Mouse (Mus musculus): Measurements from ENCODE around the gene Rad9b. TPM values are rescaled to one million over a fixed set of nuclear protein-coding genes. Genes with fewer than 3 reads are reported as not detected.

Gene Rad9b
- total and polyA plus RNA-seq, 2 experiments from 2014 or later = 8.3 to 15.0 TPM

- peaks cover 4% of the 10 kb centered on the region for H3K4me1 ChIP-seq (ENCODE audit: insufficient read depth, low read length)
- no peak overlapping the region for H3K4me3 ChIP-seq (ENCODE audit: low read length)
- no peak for TF ChIP-seq CTCF (IDR thresholded peaks at IDR 0.05; ENCODE audit: low read depth)
- no peak overlapping the region for H3K4me2 ChIP-seq (ENCODE audit: low read depth, low read length)
- H3K36me3 ChIP-seq (ENCODE audit: insufficient read depth, low read length) = peaks cover 4% of the 10 kb centered on the region; the same call in 1 of the 2 replicates
- H3K9ac ChIP-seq (replicated peaks; ENCODE audit: low read length) = no peak overlapping the region
- ATAC-seq (no peak), DNase-seq (ENCODE audit: low spot score) (no peak)
- H3K9me3 ChIP-seq (ENCODE audit: low read length) = no peaks in the 10 kb centered on the region
- no peaks in the 10 kb centered on the region for H3K27me3 ChIP-seq (ENCODE audit: insufficient read depth, low read length)
- H3K27ac ChIP-seq = peak overlapping the region; percentile 5; the same call in 1 of the 2 replicates
- WGBS = 66% methylated on average over 11 of the region's 11 CpGs
These were observed 36.5 kb downstream of the Rad9b start for GRCm38 (mm10) chr5:122317329-122318045.

- Histone ChIP-seq H3K27ac (peak overlapping the region; percentile 62), H3K9me3 (ENCODE audit: low read length) (no peaks in the 10 kb centered on the region), H3K4me1 (ENCODE audit: insufficient read depth, low read length) (peaks cover 8% of the 10 kb centered on the region), H3K4me3 (ENCODE audit: low read length) (no peak overlapping the region), H3K27me3 (ENCODE audit: insufficient read depth, low read length) (no peaks in the 10 kb centered on the region), H3K36me3 (ENCODE audit: insufficient read depth, low read length) (0 out of 2 replicates have a peak, but pooled peaks cover 4% of the 10 kb centered on the region), H3K9ac (replicated peaks; ENCODE audit: low read length) (no peak overlapping the region), H3K4me2 (ENCODE audit: low read depth, low read length) (no peak overlapping the region)
- peak; percentile 83 for DNase-seq (ENCODE audit: low spot score)
- 56% methylated on average over 20 of the region's 20 CpGs for WGBS
- peak; percentile 88 for ATAC-seq
- peak; percentile 49 for TF ChIP-seq CTCF (IDR thresholded peaks at IDR 0.05; ENCODE audit: low read depth)
These were observed 38.9 kb downstream of the Rad9b start for GRCm38 (mm10) chr5:122314966-122315667.

DNA sequence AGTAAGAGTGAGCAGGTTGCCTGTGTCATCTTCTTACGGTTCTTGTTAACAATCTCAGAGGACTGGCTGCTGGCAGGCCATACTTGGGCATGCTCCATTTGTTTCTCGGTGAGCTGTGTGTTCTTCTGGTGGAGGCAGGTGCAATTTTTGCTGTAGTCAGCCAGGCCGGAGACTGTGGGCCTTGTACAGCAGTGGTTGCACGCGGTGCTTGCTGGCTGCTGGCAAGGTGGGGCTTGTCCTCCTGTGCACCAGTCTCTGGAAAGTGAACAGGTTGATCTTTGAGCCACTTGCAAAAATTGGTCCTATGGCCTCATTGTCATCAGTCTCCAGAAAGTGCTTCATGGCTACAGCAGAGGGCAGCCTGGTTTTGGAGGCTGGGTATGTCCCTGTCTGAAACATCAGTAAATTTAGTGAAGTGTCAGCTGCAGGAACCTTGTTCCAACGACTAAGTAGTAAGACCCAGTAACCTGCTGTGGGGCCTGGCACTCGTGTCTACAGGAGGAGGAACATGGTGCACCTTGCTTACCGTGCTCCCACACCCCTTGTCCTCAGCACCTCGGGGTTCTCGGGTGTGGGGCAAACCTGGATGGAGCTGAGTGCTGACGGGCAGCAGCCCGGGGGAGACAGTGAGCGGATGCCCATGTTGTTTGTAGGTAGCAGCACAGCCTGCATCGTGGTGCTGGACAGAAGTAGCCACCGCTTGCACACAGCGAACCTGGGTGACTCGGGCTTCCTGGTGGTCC, 40.9 kb downstream of the Rad9b start:
- Histone ChIP-seq H3K9me3 (ENCODE audit: low read length) (no peaks in the 10 kb centered on the region), H3K4me3 (ENCODE audit: low read length) (no peak overlapping the region), H3K36me3 (ENCODE audit: insufficient read depth, low read length) (peaks cover 2% of the 10 kb centered on the region; the same call in 1 of the 2 replicates), H3K27me3 (ENCODE audit: insufficient read depth, low read length) (no peaks in the 10 kb centered on the region), H3K27ac (peak overlapping the region; percentile 6; the same call in 1 of the 2 replicates), H3K4me1 (ENCODE audit: insufficient read depth, low read length) (peaks cover 8% of the 10 kb centered on the region), H3K9ac (replicated peaks; ENCODE audit: low read length) (no peak overlapping the region), H3K4me2 (ENCODE audit: low read depth, low read length) (no peak overlapping the region)
- ATAC-seq (no peak), DNase-seq (ENCODE audit: low spot score) (no peak)
- WGBS = 84% methylated on average over 17 of the region's 17 CpGs
- no peak for TF ChIP-seq CTCF (IDR thresholded peaks at IDR 0.05; ENCODE audit: low read depth)

GRCm38 (mm10) chr5:122312346-122312745, 41.7 kb downstream of the Rad9b start:
- no peak for ATAC-seq
- DNase-seq (ENCODE audit: low spot score) = no peak
- no peak overlapping the region for H3K4me2 ChIP-seq (ENCODE audit: low read depth, low read length)
- H3K36me3 ChIP-seq (ENCODE audit: insufficient read depth, low read length) = peaks cover 5% of the 10 kb centered on the region; the same call in 1 of the 2 replicates
- no peak for TF ChIP-seq CTCF (IDR thresholded peaks at IDR 0.05; ENCODE audit: low read depth)
- H3K27ac ChIP-seq = peak overlapping the region; percentile 6; the same call in 1 of the 2 replicates
- H3K9me3 ChIP-seq (ENCODE audit: low read length) = no peaks in the 10 kb centered on the region
- peaks cover 8% of the 10 kb centered on the region for H3K4me1 ChIP-seq (ENCODE audit: insufficient read depth, low read length)
- 77% methylated on average over 4 of the region's 4 CpGs for WGBS
- H3K9ac ChIP-seq (replicated peaks; ENCODE audit: low read length) = no peak overlapping the region
- no peak overlapping the region for H3K4me3 ChIP-seq (ENCODE audit: low read length)
- no peaks in the 10 kb centered on the region for H3K27me3 ChIP-seq (ENCODE audit: insufficient read depth, low read length)

GRCm38 (mm10) chr5:122311692-122312091, 42.3 kb downstream of the Rad9b start:
- Histone ChIP-seq H3K4me1 (ENCODE audit: insufficient read depth, low read length) (peaks cover 8% of the 10 kb centered on the region), H3K9me3 (ENCODE audit: low read length) (no peaks in the 10 kb centered on the region), H3K4me2 (ENCODE audit: low read depth, low read length) (no peak overlapping the region), H3K36me3 (ENCODE audit: insufficient read depth, low read length) (peaks cover 5% of the 10 kb centered on the region; the same call in 1 of the 2 replicates), H3K4me3 (ENCODE audit: low read length) (no peak overlapping the region), H3K27ac (no peak overlapping the region), H3K27me3 (ENCODE audit: insufficient read depth, low read length) (no peaks in the 10 kb centered on the region), H3K9ac (replicated peaks; ENCODE audit: low read length) (no peak overlapping the region)
- TF ChIP-seq CTCF (IDR thresholded peaks at IDR 0.05; ENCODE audit: low read depth) = no peak
- 54% methylated on average over 7 of the region's 7 CpGs for WGBS
- DNase-seq (ENCODE audit: low spot score) (no peak), ATAC-seq (no peak)

- Histone ChIP-seq H3K36me3 (ENCODE audit: insufficient read depth, low read length) (peaks cover 5% of the 10 kb centered on the region; the same call in 1 of the 2 replicates), H3K9me3 (ENCODE audit: low read length) (no peaks in the 10 kb centered on the region), H3K4me2 (ENCODE audit: low read depth, low read length) (no peak overlapping the region), H3K4me3 (ENCODE audit: low read length) (no peak overlapping the region), H3K4me1 (ENCODE audit: insufficient read depth, low read length) (peaks cover 8% of the 10 kb centered on the region), H3K27me3 (ENCODE audit: insufficient read depth, low read length) (no peaks in the 10 kb centered on the region), H3K27ac (no peak overlapping the region), H3K9ac (replicated peaks; ENCODE audit: low read length) (no peak overlapping the region)
- no peak for TF ChIP-seq CTCF (IDR thresholded peaks at IDR 0.05; ENCODE audit: low read depth)
- 86% methylated on average over 8 of the region's 8 CpGs for WGBS
- no peak for ATAC-seq
- DNase-seq (ENCODE audit: low spot score) = no peak
These were observed 43.3 kb downstream of the Rad9b start for GRCm38 (mm10) chr5:122310699-122311098.
